ENCODE assay signal across 26 mouse cellular contexts in the genomic region with DNA sequence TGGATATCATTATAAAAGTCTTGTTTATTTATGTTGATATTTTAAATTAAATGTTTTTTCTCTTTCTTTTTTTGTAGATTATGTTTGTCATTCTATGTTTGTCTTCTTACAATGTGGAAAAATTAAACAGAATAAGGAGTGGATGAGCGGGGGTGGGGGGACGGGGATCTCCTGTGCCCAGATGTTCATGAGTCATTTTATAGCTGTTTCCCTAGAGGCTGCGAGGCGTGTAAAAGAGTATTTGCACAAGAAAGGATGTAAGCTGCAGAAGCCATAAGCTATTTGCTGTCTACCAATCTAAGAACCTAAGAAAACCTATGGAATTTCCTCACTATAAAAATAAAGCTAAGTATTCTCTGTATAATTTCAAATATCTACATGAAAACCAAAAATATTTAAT.
"Had no signal": no experiment of that assay in that cellular context is flagged by ENCODE, and none has a peak within 500 bp of the region (broad histone marks: within the 10 kb centered on the region; RNA-seq: fewer than 3 reads in every experiment).

No protein-coding gene starts in this region.

- DNase-seq: gastrocnemius, postnatal 14 days; gastrocnemius, postnatal 36 days; heart, adult 11 months; heart, adult 2 months; heart, postnatal 14 days; heart, postnatal 36 days; kidney, adult 2 months; kidney, adult 9 months; kidney, postnatal 14 days; kidney, postnatal 36 days; layer of hippocampus, adult 9-11 months; layer of hippocampus, postnatal 36 days; left cerebral cortex, postnatal 4 days had no signal

- H3K4me2 ChIP-seq: heart, embryonic 11.5 days; heart, embryonic 13.5 days; heart, embryonic 15.5 days; hindbrain, embryonic 14.5 days; intestine, embryonic 15.5 days; kidney, embryonic 15.5 days; limb, embryonic 13.5 days; limb, embryonic 15.5 days; liver, embryonic 12.5 days had no signal

- H3K4me3 ChIP-seq: heart, adult 2 months; heart, embryonic 13.5 days; heart, embryonic 15.5 days; intestine, embryonic 15.5 days; kidney, embryonic 15.5 days; limb, embryonic 13.5 days; limb, embryonic 15.5 days; liver, embryonic 12.5 days had no signal

- H3K36me3 ChIP-seq: heart, embryonic 13.5 days; heart, embryonic 15.5 days; intestine, embryonic 15.5 days; kidney, embryonic 15.5 days; limb, embryonic 13.5 days; limb, embryonic 15.5 days; liver, embryonic 12.5 days had no signal

- H3K27me3 ChIP-seq: heart, embryonic 13.5 days; heart, embryonic 15.5 days; intestine, embryonic 15.5 days; kidney, embryonic 15.5 days; limb, embryonic 13.5 days; limb, embryonic 15.5 days; liver, embryonic 12.5 days had no signal

- H3K4me1 ChIP-seq: heart, embryonic 13.5 days; heart, embryonic 15.5 days; kidney, embryonic 15.5 days; limb, embryonic 15.5 days; liver, embryonic 12.5 days had no signal

- H3K9me3 ChIP-seq: heart, embryonic 13.5 days; heart, embryonic 15.5 days; intestine, embryonic 15.5 days; kidney, embryonic 15.5 days; limb, embryonic 13.5 days; limb, embryonic 15.5 days; liver, embryonic 12.5 days had no signal

- H3K9ac ChIP-seq: heart, embryonic 13.5 days; heart, embryonic 15.5 days; hindbrain, embryonic 14.5 days; intestine, embryonic 15.5 days; kidney, embryonic 15.5 days; limb, embryonic 13.5 days; limb, embryonic 15.5 days; liver, embryonic 12.5 days had no signal

- H3K27ac ChIP-seq: heart, adult 2 months; heart, embryonic 13.5 days; heart, embryonic 15.5 days; hindbrain, embryonic 14.5 days; intestine, embryonic 15.5 days; kidney, embryonic 15.5 days; kidney, postnatal 0 days; limb, embryonic 13.5 days; limb, embryonic 15.5 days; liver, embryonic 12.5 days had no signal

- ATAC-seq: hindbrain, embryonic 16.5 days; inflammation-experienced regulatory T-cells, adult 6 months; intestine, embryonic 15.5 days; intestine, postnatal 0 days; liver, embryonic 12.5 days had no signal
